ENCODE assay signal across 9 mouse cellular contexts in genomic region chr2:132019372-132019811, GRCm38 (mm10). TPM values are rescaled to one million over a fixed set of nuclear protein-coding genes. Genes with fewer than 3 reads are reported as not detected.
DNase-seq lines count a peak whose midpoint lies in the region; ATAC-seq and TF ChIP-seq lines count a peak whose summit lies in the region.
"Had no signal": no experiment of that assay in that cellular context is flagged by ENCODE, and none has a peak within 500 bp of the region (broad histone marks: within the 10 kb centered on the region; RNA-seq: fewer than 3 reads in every experiment).

No protein-coding gene starts in this region.

- no peak for DNase-seq in left cerebral cortex, adult 2 months (ENCODE audit: extremely low spot score in 1 of 2, low spot score in 2 of 2)
- DNase-seq in left cerebral cortex, postnatal 10 days (ENCODE audit: extremely low spot score in 1 of 2, low spot score in 2 of 2): no peak
- DNase-seq in T-cell, adult 2 months (ENCODE audit: low spot score): peak; percentile 62
- DNase-seq in liver, adult 2 months (ENCODE audit: extremely low read depth, low read depth, low spot score): peak; percentile 35
- peak; percentile 77 for DNase-seq in splenic B cell, adult 2 months (ENCODE audit: low read depth, low spot score)
- DNase-seq in forebrain, postnatal 0 days: no peak
- DNase-seq in urinary bladder, adult 2 months (ENCODE audit: low spot score): no peak
- no peak for DNase-seq in right cerebral cortex, adult 18-20 months
- DNase-seq: cerebellum, postnatal 14 days had no signal

- H3K4me3 ChIP-seq in left cerebral cortex, adult 2 months: no peak overlapping the region
- no peak overlapping the region for H3K4me3 ChIP-seq in liver, adult 2 months (ENCODE audit: insufficient read depth, low read depth, low read length)
- H3K4me3 ChIP-seq in forebrain, postnatal 0 days (ENCODE audit: low read depth, low read length): no peak overlapping the region

- no peak for TF ChIP-seq POLR2A in liver, adult 2 months (IDR thresholded peaks at IDR 0.05; ENCODE audit: extremely low read depth, insufficient read depth, low read length)

- peak overlapping the region; percentile 18; the same call in 1 of the 2 replicates for H3K27ac ChIP-seq in left cerebral cortex, adult 2 months
- H3K27ac ChIP-seq in liver, adult 2 months (replicated peaks; ENCODE audit: insufficient read depth, low read depth, low read length): peak overlapping the region; percentile 1; the same call in 1 of the 2 replicates
- H3K27ac ChIP-seq in forebrain, postnatal 0 days (ENCODE audit: low read depth, low read length): no peak overlapping the region

- no peaks in the 10 kb centered on the region for H3K9me3 ChIP-seq in forebrain, postnatal 0 days (ENCODE audit: low read length)

- intact Hi-C loops in left cerebral cortex, adult 2 months (cut with DNase I): no loop called here
- intact Hi-C loops in left cerebral cortex, postnatal 10 days (cut with DNase I): no loop called here

- no peaks in the 10 kb centered on the region for H3K4me1 ChIP-seq in liver, adult 2 months (ENCODE audit: control insufficient read depth, insufficient read depth, low read length)
- H3K4me1 ChIP-seq in forebrain, postnatal 0 days (ENCODE audit: insufficient read depth): no peaks in the 10 kb centered on the region; the same call in 1 of the 2 replicates

- H3K36me3 ChIP-seq in liver, adult 2 months (ENCODE audit: control insufficient read depth, insufficient read depth, low read length): no peaks in the 10 kb centered on the region
- no peaks in the 10 kb centered on the region; the same call in none of the 2 replicates for H3K36me3 ChIP-seq in splenic B cell, adult 2 months (ENCODE audit: control insufficient read depth, insufficient read depth, low read length, poor library complexity, severe bottlenecking)
- no peaks in the 10 kb centered on the region for H3K36me3 ChIP-seq in forebrain, postnatal 0 days (ENCODE audit: insufficient read depth)

- no peaks in the 10 kb centered on the region for H3K27me3 ChIP-seq in liver, adult 2 months (ENCODE audit: control insufficient read depth, insufficient read depth, low read length)
- no peaks in the 10 kb centered on the region for H3K27me3 ChIP-seq in splenic B cell, adult 2 months (ENCODE audit: control insufficient read depth, insufficient read depth, low read length, poor library complexity, severe bottlenecking)
- H3K27me3 ChIP-seq in forebrain, postnatal 0 days (ENCODE audit: insufficient read depth, low read length): no peaks in the 10 kb centered on the region

- TF ChIP-seq CTCF in left cerebral cortex, adult 2 months (IDR thresholded peaks at IDR 0.05): no peak
- TF ChIP-seq CTCF in liver, adult 2 months (IDR thresholded peaks at IDR 0.05; ENCODE audit: low read depth, low read length): no peak
- no peak for TF ChIP-seq CTCF in forebrain, postnatal 0 days (IDR thresholded peaks at IDR 0.05; ENCODE audit: low read depth)

- 75% methylated on average over 3 of the region's 3 CpGs for WGBS in liver, adult 2 months
- WGBS in forebrain, postnatal 0 days: 82% methylated on average over 3 of the region's 3 CpGs

- no peak overlapping the region for H3K9ac ChIP-seq in liver, adult 2 months (ENCODE audit: low read depth, low read length)
- no peak overlapping the region for H3K9ac ChIP-seq in forebrain, postnatal 0 days

- ATAC-seq in forebrain, postnatal 0 days: no peak

- H3K79me2 ChIP-seq in liver, adult 2 months (ENCODE audit: control insufficient read depth, insufficient read depth, low read length): no peaks in the 10 kb centered on the region

- H3K4me2 ChIP-seq in forebrain, postnatal 0 days (ENCODE audit: low read depth): no peak overlapping the region

RNA-seq across cellular contexts. Expression of gene Rassf2, which starts 10.7 kb away (rescaled TPM):
- total RNA-seq in left cerebral cortex, adult 2 months (2021): 10 to 100 TPM; 39.2 to 41.2 TPM
- total RNA-seq in left cerebral cortex, postnatal 10 days (2021): 10 to 100 TPM; 28.0 to 30.4 TPM
- total RNA-seq in liver, adult 2 months (2014; rRNA removed): 1.3 and 1.5 TPM in 2 replicates
- polyA plus RNA-seq in liver, adult 2 months (2012; rRNA removed): 0.45 and 0.84 TPM in 2 replicates
- total RNA-seq in forebrain, postnatal 0 days (2014; rRNA removed): 32.8 and 33.5 TPM in 2 replicates
- 15.3 and 19.4 TPM in 2 replicates for polyA plus RNA-seq in forebrain, postnatal 0 days (2015; fragmentation: Nextera tagmentation; extraction: Ambion mirVana)
- polyA plus RNA-seq in urinary bladder, adult 2 months (2012; rRNA removed): 6.6 and 13.8 TPM in 2 replicates

Comparison
In these comparisons a context has a peak if more than half of its experiments do, and no peak if none do; other contexts are left out.
1. DNase-seq: peak in T-cell, adult 2 months (single experiment), liver, adult 2 months (single experiment) and splenic B cell, adult 2 months (single experiment); none in left cerebral cortex, adult 2 months (0 of 2), left cerebral cortex, postnatal 10 days (0 of 2), forebrain, postnatal 0 days (single experiment), urinary bladder, adult 2 months (single experiment) and right cerebral cortex, adult 18-20 months (single experiment).
2. RNA of gene Rassf2, which starts 10.7 kb away (total RNA-seq): 39.2 to 41.2 TPM in left cerebral cortex, adult 2 months, 32.8 to 33.5 TPM in forebrain, postnatal 0 days and 28.0 to 30.4 TPM in left cerebral cortex, postnatal 10 days; 1.3 to 1.5 TPM in liver, adult 2 months; every median in the first group is over 10 times any median in the second.